Mouse (Mus musculus): ENCODE measurements at regions not wholly inside any gene's neighbourhood (a gene's known extent, or its start where the extent isn't known, plus 50 kb on each side); places are given as distances from the start of the nearest gene placed in this dataset.
A peak's percentile ranks its signal among the peaks of the same experiment; 100 is the strongest.
"Not testable (repeated sequence)": the region's sequence is repeated elsewhere in the genome, so short reads cannot be mapped to it uniquely, and the experiment has no call there.

DNA sequence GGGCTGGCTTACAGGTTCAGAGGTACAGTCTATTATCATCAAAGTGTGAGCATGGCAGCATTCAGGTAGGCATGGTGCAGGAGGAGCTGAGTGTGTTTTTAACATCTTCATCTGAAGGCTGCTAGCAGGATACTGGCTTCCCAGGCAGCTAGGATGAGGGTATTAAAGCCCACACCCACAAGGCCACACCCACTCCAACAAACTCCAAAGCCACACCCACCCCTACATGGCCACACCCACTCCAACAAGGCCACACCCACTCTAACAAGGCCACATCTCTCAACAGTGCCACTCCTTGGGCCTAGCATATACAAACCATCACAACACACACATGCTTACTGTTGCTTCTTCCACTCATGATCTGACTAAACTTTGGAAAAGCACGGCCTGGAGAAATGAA, 172.5 kb downstream of the Msrb3 start:
- no peak for DNase-seq

DNA sequence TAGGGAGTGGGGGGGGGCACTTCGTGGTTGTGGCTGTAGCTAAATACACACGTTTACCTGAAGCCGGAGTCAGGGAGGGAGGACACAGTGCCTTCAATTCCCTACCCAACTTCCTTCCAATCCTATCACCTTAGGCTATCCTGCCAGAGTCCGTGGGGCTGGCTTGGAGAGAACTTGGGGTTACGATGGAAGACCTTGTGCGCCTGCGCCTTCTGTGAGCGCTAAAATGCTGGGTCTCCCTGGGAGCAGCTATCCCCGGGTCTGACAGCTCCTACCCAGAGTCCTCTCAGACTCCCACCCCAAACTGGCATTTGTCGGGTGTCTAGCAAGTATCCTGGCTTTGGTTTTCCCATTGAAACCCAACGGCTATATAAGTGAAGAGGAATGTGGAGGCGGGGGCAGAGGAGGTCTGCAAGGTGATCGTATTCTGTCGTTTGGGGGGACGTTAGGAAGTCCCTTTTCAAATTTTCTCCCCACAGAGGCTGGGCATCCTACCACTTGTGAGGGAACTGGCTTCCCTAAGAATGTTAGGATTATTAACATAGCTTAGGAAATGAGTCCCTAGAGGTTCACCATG, 176.9 kb downstream of the Msrb3 start:
- no peak for DNase-seq

DNA sequence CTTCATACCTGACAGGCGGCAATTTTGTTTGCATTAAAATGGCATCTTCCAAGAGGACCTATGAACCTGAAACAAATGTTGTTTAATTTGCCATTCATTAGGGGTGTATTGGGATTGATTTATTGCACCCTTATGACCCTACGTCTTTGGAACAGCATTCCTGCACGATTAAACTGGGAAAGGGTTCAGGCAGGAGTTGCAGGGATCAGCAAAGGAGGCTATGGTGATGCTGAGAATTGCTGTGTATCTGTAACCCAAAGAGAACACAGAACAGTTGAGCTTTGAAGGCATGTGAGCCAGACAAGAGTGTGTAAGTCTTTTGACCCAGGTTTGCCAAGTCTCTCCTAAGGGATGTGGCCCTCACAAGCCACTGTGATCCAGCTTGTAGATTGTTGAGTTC, 177.9 kb downstream of the Msrb3 start:
- no peak for DNase-seq

DNA sequence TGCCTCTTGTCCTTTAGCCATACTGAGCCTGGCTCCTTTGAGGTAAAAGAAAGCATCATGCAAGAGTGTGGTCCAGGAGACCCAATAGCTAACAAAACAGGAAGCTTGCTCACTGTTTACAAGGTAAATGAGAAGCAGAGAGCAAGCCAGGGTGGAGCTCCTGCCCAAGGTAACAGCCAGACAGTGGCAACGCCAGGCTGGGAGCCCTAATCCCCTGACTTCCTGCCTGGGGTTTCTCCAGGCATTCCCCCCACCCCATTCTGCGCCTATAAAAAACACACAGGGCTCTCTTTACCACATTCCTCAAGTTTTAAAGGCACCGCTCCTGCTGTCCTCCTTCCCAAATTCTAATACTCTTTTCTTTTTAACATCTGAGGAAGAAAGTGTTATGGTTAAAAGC, 178.8 kb downstream of the Msrb3 start:
- no peak for DNase-seq

DNA sequence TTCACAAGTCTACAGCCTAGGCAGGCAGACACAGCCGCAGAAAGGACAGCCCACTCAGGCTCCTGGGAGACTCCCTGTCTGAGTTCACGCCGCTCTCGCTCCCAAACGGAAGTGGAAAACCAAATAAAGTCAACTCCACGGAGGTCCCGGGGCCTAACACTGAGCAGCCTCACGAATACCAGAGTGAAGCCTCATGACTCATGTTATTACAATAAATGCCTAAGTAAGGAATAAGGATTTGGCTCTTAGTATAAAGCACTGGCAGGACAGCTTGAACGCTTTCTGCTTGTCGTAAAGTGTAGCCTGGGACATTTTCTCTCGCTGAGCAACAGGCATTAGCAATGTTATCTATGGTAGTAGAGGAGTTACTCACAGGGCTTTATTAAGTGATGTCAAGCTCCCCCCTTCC, 181.7 kb downstream of the Msrb3 start:
- no peak for DNase-seq

DNA sequence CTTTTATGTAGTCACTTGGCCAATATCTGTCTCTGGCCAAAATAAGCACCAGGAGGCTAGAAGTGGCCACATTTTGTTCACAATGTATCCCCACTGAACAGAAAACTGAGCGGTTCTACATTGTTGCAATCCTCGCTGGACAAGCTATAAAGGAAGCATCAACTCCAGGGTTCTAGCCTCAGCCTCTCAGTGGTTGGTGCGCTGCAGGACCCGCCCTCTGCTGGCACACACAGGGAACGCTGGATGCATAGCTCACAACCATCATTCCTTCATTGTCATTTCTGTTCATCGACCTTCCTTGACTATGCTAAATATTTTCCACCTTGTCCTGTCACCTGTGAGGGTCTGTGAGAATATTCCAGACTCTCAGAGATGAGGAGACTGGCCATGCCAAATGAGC, 182.5 kb downstream of the Msrb3 start:
- no peak for DNase-seq

DNA sequence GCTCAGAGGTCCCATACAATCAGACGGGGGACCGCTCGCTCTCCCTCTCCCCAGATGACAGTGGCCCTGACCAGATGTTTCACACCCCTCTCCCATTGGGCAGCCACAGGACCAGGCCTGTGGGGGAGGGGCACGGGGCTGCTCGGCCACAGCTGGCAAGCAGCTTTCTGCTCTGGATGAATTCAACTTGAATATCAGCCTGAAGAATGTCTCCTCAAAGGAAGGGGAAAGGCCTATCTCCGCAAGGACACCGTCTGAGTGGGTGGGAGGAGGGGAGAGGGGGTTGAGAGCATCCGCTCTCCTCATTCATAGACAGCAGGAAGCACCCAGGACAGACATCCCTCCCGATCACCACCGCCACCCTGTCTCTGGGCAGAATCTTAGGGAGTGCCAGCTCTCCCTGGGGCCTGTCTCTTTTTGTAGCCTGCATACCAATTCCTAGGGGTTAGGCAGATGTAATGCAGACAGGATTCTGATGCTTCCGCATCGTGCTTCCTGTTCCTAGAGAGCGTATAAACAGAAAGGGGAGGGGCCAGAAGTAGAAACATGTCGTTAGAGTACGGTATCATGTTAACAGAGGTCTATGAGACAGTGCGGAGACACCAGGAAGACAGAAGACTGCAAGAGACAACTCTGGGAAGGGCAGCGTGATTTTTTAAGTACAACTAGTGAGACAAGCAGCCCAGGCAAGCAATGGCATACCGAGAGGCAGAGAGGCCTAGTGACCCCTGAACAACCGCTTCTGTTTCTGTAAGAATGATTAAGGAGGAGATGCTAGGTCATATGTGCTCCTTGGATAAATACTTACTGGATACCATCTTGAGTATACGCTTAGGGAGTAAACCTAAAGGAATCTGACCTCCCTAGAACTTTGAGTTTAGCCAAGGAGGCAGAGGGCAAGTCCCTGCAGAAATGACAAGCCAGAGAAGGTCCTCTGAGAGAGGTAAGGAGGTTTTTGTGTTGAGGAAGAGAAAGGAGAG, 190.8 kb downstream of the Msrb3 start:
- no peak for DNase-seq

DNA sequence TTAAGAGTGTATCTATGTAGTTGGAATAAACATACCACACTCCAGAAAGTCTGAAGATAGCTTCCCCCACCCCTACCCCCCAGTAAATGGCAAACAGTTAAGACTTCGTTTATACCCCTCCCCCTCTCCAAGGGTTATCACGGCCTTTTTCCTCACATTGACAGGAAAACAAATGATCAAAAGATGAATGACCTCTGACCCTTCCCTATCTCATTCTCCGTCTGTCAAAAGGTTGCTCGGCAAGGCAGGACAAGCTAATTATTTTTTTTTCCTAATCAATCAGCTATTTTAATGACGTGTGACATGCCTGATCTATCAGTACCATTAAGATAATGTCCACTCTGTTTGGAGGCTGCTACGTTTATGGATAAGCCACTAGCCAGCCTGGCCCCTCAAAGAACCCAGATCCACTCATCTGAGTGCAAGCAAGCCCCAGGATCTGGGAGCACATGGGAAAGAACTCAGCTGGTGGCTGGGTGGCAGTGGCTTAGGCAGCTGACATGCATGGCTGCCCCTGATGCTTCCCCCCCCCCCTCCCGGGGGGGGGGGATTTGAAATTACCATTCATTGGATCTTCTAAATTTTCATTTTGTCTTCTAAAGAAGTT, 192.1 kb downstream of the Msrb3 start:
- no peak for DNase-seq

DNA sequence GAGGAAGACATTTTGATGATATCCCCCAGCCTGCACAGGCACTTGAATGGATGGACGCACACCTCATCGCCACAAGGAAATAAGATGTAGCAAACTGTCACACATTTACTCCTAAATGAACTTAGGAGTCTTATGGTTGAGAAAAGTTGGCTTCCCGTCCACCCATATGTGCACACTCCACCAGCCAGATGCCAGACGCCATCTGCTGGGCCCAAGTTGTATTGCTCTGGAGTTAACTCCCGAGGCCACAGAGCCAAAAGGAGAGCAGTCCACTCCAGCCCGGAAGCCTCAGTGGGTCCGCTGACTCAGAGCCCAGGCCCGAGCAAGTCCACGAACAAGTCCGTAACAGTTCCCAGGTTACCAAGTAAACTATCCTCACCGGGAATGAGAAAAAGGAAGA, 197.1 kb downstream of the Msrb3 start:
- peak; percentile 66 for DNase-seq

DNA sequence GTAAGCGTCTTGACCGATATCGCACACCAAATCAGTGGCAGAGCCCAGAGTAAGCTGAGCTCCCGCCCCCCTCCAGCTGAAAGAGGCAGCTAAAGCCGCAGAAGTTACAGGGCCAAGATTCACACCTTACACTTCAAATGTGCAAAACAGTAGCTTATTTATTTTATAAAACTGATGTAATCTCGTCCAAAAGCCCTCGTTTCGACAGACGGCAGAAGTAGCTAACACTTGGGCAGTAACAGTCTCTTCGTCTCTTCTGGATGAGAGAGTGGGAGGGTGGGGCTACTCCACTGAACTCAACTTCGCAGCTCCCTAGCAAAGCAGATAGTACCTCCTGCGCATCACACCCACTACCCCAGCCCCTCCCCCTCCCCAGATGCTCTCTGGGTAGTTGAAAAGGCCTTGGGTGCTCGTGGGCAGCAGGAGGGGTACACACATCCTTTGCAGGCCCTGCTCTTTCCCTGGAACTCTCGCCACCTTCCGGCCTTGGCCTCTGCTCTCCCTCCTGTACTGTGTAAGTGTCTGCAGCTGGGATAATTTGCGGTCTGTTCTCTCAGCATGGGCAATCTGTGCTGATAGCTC, 201.5 kb downstream of the Msrb3 start:
- no peak for DNase-seq

DNA sequence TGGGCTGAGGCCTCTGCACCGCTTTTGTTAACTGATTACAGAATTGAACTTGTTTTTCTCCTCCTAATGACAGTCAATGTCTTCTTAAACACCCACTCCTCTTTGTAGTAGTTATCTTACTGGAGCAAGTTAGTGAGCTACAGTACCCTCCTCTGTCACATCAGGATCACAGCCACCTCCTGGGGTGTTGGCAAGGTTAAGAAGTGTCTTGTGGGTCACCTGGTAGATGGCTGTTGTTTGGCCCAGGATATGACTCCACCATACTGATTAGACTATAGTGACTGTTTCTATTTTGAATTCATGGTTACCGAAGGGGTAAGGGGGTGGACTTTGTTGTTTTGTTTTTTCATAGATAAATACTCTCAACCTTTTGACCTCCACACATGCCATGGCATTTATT, 202.4 kb downstream of the Msrb3 start:
- DNase-seq = no peak

DNA sequence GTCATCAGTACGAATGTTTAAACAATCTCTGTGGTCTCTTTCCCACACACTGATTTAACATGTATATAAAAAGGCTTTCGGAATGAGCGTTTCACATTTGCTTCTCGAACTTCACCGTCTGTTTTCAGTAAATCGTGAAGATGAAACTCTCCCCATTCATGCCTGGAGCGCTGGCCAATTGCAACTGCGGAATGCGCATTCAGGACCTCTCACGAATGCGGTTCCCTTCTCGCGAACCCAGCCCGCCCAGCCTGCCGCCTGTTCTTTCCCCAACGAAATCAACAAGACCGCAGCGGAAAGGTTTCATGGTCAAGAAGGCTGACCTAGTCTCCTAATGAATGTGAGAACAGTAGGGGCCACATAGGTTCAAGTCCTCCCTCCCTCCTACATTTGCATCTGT, 204.4 kb downstream of the Msrb3 start:
- DNase-seq = no peak

DNA sequence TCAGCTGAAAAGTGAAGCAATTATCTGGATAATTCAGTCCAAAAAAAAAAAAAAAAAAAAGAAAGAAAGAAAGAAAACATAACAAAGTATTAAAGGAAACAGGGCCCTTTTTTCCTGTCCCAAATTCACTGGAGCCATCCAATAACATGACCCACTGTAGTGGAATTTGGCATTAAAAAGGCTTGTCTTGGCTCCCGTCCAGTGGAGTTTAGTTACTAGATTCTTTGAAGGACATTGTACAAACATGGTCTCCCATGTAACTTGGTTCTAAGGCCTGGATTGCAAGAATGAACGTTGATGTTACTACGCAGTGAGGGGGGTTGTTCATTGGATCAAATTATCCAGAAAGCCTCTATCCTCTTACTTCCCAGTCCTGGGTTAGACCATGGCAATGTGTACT, 207.4 kb downstream of the Msrb3 start:
- no peak for DNase-seq

DNA sequence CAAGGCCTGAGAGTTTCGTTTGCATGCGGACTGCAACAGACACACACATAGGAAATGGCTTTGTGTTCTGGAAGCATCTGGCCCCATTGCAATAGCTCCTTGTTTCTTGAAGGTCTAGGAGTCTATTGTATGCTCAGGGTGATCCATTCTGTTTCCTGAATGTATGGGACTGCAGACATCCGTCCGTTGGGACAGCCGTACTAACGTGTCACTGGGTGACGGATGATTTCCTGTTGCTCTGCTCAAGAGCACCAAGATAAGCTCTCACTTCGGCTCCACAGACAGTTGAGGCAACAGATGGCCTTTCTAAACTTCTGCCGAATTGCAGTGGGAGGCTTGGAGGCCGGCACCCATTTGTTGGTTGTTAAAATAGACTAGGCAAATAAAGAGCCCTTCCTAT, 209.9 kb upstream of the Hmga2 start:
- DNase-seq = no peak

DNA sequence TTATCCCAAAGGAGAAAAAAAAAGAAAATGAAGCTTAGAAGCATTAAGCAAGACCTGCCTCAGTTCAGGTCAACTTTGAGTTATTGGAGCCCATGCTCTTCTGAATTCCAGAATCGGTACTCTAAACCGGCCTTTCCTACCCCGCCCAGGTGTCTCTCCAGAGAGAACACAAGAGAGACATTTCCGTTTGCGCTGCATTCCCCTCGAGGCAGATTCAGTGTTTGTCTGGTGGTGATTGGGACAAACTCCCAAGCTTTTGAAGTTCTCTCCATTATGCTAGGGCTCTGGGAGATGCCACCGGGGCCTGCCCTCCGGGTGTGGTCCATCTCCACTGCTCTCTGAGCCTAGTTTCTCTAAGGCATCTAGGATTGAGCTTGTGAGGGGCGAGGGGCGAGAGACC, 205.8 kb upstream of the Hmga2 start:
- DNase-seq = no peak

DNA sequence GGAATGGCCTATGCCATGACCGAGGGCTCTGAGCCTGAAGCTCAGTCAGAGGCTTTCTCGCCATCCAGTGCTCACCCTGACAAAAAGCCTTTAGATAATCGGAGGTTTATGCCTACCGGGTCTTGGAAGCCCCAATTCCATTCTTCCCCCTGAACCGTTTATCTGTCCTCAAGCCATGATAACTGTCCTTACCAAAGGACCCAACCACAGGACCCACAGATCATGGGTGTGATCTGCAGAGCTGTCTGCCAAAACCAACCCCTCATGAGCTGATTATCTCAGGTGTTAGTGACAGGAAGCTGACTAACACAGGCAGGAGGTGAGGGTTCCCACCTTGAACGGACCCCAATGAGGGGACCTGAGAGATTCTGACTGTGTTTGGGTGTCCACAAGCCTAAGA, 203.7 kb upstream of the Hmga2 start:
- DNase-seq = no peak

DNA sequence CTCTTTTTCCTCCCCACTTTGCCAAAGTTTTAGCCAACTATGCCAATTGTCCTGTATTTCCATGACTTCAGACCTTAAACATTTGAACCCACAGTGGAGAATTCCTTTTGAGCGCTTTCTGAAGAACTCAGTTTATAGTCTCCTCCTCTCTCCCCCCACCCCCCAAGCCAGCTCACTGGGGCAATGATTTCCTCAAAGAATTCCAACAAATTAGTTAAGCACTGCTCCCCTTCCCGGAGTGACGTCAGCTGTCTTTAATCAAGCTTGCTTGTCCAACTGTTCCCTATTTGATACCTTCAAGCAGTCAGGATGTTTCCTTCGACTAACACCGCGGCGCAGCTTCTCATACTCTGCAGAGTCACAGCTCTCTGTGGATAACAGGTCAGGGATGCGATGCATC, 202.0 kb upstream of the Hmga2 start:
- DNase-seq = no peak

DNA sequence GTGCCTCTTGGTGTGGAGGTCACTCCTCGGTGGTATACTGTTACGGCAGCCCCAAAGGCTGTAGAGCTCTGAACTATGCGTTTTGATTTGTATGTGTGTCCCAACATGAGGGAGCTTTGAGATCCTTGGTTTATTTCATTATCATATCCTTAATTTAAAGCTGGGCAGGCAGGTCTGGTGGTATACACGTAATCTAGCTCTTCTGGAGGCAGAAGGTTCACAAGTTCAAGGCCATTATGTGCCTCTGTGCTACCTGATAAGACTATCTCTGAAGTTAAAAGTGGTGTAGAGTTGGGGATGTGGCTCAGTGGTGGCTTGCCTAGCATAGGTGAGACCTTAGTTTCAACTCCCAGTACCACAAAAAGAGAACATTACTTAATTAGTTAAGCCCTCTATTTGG, 199.1 kb upstream of the Hmga2 start:
- DNase-seq = no peak

DNA sequence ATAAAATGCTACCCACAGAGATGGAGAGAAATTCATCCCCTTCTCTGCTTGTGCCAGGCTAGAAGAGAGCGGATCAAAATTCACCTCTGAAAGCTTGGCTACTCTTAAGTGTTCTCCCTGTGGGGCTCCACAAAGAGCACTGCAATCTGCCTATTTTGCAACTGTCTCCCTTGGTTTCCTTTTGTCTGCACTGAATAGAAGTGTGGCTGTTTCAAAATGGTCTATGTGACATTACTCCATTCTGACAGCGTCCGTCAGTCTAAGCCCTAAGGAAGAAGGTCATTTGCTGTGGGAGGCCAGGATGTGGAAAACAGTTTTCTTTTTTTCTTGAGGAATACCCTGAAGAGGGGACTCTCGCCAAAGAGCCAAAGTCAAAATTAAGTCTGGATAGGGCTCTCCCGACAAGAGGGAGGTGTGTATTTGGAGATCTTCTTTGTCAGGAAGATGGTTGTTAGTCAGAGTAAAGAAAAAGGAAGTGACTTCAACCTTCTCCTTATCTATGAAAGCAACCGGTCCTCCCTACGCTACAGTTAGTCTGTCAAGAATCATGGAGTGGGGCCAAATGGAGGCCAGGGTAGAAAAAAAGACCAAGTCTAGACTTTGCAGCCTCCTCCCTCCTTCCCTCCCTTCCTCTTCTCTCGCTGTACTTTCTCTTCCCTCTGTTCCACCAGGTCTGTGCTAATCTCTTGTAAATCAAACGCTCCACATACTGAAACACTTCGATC, 198.2 kb upstream of the Hmga2 start:
- no peak for DNase-seq

DNA sequence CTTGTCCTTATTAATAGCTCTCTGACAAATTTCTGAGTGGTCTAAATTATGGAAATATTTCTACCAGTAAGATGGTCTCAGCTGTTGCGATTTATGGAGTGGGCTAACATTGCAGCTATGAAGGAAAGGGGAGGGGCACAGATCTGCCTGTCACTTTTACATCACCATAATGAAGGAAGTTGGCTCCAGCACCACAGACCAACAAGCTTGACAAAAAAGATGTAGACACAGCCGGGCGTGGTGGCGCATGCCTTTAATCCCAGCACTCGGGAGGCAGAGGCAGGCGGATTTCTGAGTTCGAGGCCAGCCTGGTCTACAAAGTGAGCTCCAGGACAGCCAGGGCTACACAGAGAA, 191.4 kb upstream of the Hmga2 start:
- DNase-seq = not testable (repeated sequence)

DNA sequence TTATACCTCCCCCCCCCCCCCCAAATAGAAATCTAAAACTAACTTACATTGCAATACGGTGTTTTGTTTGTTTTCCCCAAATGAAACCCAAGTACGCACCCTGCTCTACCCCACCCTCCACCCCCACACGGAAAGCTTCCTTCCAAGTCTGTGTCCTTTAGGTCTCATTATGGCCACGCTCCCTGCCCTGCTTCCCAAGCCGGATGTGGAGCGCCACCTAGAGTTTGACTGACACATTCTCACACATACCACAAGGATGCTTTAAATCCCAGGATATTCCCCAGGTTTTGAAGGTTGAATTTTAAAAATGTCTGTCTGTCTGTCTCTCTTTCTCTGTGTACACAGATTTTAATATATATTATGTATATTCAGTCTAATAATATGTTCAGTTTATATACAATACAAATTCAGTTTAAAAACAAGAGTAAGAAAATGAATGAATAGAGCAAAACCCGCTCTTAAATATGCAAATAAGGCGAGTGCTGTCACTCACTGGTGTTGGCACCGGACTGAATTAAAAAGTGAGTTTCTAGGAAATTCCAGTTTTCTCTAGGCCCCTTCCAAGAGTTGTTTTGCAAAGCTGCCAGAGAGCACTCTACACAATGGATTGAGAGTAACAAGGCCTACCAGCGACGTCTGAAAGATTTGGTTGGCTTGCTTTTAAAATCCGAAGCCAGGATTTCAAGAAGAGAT, 190.9 kb upstream of the Hmga2 start:
- peak; percentile 19 for DNase-seq

DNA sequence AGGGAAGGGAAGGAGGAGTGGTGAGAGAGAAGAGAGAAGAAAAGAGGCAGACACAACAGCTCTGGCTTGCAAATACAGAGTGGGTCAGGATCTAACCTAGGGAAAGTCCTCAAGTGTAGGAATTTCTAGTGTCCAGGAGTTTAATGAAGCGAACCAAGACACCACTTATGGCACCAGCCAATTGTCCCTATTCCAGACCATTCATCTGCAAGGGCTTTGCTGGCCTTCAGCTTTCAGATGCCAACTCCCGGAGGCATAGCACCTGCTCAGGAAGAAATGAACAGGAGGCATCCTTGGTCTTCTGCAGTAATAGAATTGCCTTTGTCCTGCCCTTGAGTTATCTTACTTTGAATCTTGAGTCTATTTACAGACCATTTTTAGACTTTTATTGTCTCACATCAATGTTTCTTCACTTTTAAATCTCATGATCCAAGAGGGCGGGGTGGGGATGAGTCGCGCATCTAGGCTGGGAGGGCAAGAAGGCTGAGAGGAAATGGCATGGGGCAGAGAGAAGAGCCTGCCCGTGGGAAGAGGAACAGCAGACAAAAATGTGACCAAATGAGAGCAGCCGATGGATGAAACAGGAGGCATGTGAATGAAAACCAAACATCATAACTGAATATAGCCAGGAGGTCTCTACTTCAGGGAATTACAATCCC, 190.1 kb upstream of the Hmga2 start:
- no peak for DNase-seq
